Mouse (Mus musculus) midbrain, embryonic 12.5 days (tissue): ENCODE data around the gene Ces1h. TPM values are rescaled to one million over a fixed set of nuclear protein-coding genes. Genes with fewer than 3 reads are reported as not detected.
"Not testable (repeated sequence)": the region's sequence is repeated elsewhere in the genome, so short reads cannot be mapped to it uniquely, and the experiment has no call there.

Experiments
- ATAC-seq: fragments of 200-750 bp; cut with Nextera tagmentation; 2 replicates; pipeline ENCODE4 v1.8.0; 2017; ENCODE audit warnings: low read depth, moderate TSS enrichment, moderate library complexity; ENCODE audit not compliant: low FRiP score
- H3K27ac ChIP-seq: fragments of 300-500 bp; sonication (generic); replicated peaks from 2 replicates; pipeline ENCODE4 v1.5.1; 2016; ENCODE audit warnings: mild to moderate bottlenecking
- H3K27me3 ChIP-seq: fragments of 300-500 bp; sonication (generic); 2 replicates; pipeline ENCODE4 v1.6.1; 2016; ENCODE audit warnings: mild to moderate bottlenecking
- H3K36me3 ChIP-seq: fragments of 300-500 bp; sonication (generic); 2 replicates; pipeline ENCODE4 v1.6.1; 2016
- H3K4me1 ChIP-seq: fragments of 300-500 bp; sonication (generic); 2 replicates; pipeline ENCODE4 v1.6.1; 2016
- H3K4me2 ChIP-seq: fragments of 300-500 bp; sonication (generic); replicated peaks from 2 replicates; pipeline ENCODE4 v1.6.1; 2016; ENCODE audit warnings: mild to moderate bottlenecking, moderate library complexity
- H3K4me3 ChIP-seq: fragments of 300-500 bp; sonication (generic); 2 replicates; pipeline ENCODE4 v1.5.1; 2016; ENCODE audit warnings: mild to moderate bottlenecking
- H3K9ac ChIP-seq: fragments of 300-500 bp; sonication (generic); replicated peaks from 2 replicates; pipeline ENCODE4 v1.6.1; 2016; ENCODE audit warnings: mild to moderate bottlenecking, moderate library complexity
- H3K9me3 ChIP-seq: fragments of 300-500 bp; sonication (generic); 2 replicates; pipeline ENCODE4 v1.6.1; 2016; ENCODE audit warnings: mild to moderate bottlenecking
- WGBS: fragments of 180-500 bp; shearing (Covaris S2); methylation state at CpG from one replicate; pipeline ENCODE4 v1.1.7; 2016; 5-methylcytosine and 5-hydroxymethylcytosine counted together
- polyA plus RNA-seq: library from polyadenylated mRNA; unstranded; fragments of >200 nt; fragmentation: Nextera tagmentation; extraction: Ambion mirVana; gene quantifications from 2 replicates; pipeline ENCODE4 v1.2.1, GENCODE M21; 2016

Ces1h gene
- polyA plus RNA-seq: not detected in 2 replicates

DNA sequence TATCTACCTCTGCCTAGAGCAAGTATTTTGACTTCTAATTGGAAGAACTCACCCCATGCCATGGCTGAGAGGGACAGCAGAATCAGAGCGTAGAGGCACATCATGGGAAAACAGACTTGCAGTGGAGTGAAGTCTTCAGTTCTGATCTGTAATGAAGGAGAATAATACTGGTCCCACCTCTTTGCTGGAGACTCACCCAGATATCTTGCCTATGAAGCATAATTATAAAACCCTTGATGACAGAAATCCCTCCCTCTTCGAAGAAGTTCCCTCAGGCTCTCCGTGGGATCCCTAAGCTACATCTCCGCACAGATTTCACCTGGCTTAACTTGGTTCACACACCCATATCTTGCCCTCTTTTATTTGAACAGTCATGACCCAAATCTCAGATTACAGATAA, at the start of gene Ces1h:
Gene Ces1h (minus strand): TSS at position 101 of the 400 bp plus-strand sequence.
- Histone ChIP-seq H3K9ac (no peak within 1 kb of the TSS), H3K4me2 (no peak within 1 kb of the TSS)
- WGBS: 86% methylated on average over 4 of the region's 4 CpGs

DNA sequence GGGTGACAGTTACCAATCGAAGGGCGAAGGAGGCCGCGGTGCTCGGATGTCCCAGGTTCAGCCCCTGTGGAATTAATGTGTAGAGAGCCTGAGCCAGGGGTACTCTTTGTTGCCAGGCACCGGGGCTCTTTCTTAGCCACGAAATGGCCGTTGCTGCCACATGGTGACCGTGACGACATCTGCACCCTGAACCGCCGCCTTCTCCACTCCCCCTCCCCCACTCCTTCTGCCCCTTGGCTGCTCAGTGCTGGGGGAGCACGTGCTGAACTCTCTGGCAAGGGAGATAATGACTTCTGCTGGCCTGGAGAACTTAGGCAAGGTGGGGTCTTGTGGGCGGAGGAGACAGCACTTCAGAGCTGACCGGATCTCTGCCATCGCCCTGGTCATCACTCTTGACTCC, 47.7 kb upstream of the Ces1h start:
- H3K27me3 ChIP-seq: no peaks in the 10 kb centered on the region
- H3K36me3 ChIP-seq: no peaks in the 10 kb centered on the region
- ATAC-seq: no peak
- no peaks in the 10 kb centered on the region for H3K9me3 ChIP-seq
- H3K9ac ChIP-seq: no peak overlapping the region
- 88% methylated on average over 16 of the region's 16 CpGs for WGBS
- no peak overlapping the region for H3K27ac ChIP-seq
- peaks cover 2% of the 10 kb centered on the region; the same call in 1 of the 2 replicates for H3K4me1 ChIP-seq
- H3K4me3 ChIP-seq: no peak overlapping the region
- H3K4me2 ChIP-seq: no peak overlapping the region

More for the DNA sequence above, at the start of gene Ces1h:
- ATAC-seq: no peak
- H3K9me3 ChIP-seq: no peaks in the 10 kb centered on the region
- no peak within 1 kb of the TSS for H3K4me3 ChIP-seq
- no peaks in the 10 kb centered on the region for H3K36me3 ChIP-seq
- no peaks in the 10 kb centered on the region for H3K27me3 ChIP-seq
- H3K27ac ChIP-seq: no peak within 1 kb of the TSS
- no peaks in the 10 kb centered on the region for H3K4me1 ChIP-seq

- H3K4me2 ChIP-seq: no peak overlapping the region
- no peaks in the 10 kb centered on the region for H3K4me1 ChIP-seq
- no peaks in the 10 kb centered on the region for H3K9me3 ChIP-seq
- no peak for ATAC-seq
- H3K36me3 ChIP-seq: no peaks in the 10 kb centered on the region
- 67% methylated on average over 4 of the region's 4 CpGs for WGBS
- no peak overlapping the region for H3K27ac ChIP-seq
- no peak overlapping the region for H3K9ac ChIP-seq
- H3K27me3 ChIP-seq: no peaks in the 10 kb centered on the region
- H3K4me3 ChIP-seq: no peak overlapping the region
Measured at GRCm38 (mm10) chr8:93415387-93415786, 35.9 kb upstream of the Ces1h start.

- no peak for ATAC-seq
- no peaks in the 10 kb centered on the region for H3K27me3 ChIP-seq
- H3K36me3 ChIP-seq: no peaks in the 10 kb centered on the region
- no peak overlapping the region for H3K27ac ChIP-seq
- no peaks in the 10 kb centered on the region for H3K4me1 ChIP-seq
- H3K4me2 ChIP-seq: no peak overlapping the region
- WGBS: 90% methylated on average over 2 of the region's 2 CpGs
- H3K4me3 ChIP-seq: no peak overlapping the region
- no peak overlapping the region for H3K9ac ChIP-seq
- H3K9me3 ChIP-seq: no peaks in the 10 kb centered on the region
Measured at GRCm38 (mm10) chr8:93408830-93409229, 29.3 kb upstream of the Ces1h start.

GRCm38 (mm10) chr8:93399698-93400097, 20.2 kb upstream of the Ces1h start:
- no peak overlapping the region for H3K4me3 ChIP-seq
- no peak overlapping the region for H3K27ac ChIP-seq
- no peak overlapping the region for H3K4me2 ChIP-seq
- no peaks in the 10 kb centered on the region for H3K27me3 ChIP-seq
- 80% methylated on average over 2 of the region's 2 CpGs for WGBS
- no peak for ATAC-seq
- H3K9ac ChIP-seq: no peak overlapping the region
- no peaks in the 10 kb centered on the region for H3K4me1 ChIP-seq
- no peaks in the 10 kb centered on the region for H3K9me3 ChIP-seq
- H3K36me3 ChIP-seq: no peaks in the 10 kb centered on the region

- no peak overlapping the region for H3K9ac ChIP-seq
- no peaks in the 10 kb centered on the region for H3K9me3 ChIP-seq
- no peak overlapping the region for H3K4me3 ChIP-seq
- ATAC-seq: no peak
- no peaks in the 10 kb centered on the region for H3K4me1 ChIP-seq
- no peak overlapping the region for H3K4me2 ChIP-seq
- H3K27me3 ChIP-seq: no peaks in the 10 kb centered on the region
- H3K36me3 ChIP-seq: no peaks in the 10 kb centered on the region
- H3K27ac ChIP-seq: no peak overlapping the region
- WGBS: 38% methylated on average over 1 of the region's 1 CpGs
Measured at GRCm38 (mm10) chr8:93398044-93398443, 18.5 kb upstream of the Ces1h start.

GRCm38 (mm10) chr8:93394079-93394619, 14.6 kb upstream of the Ces1h start:
- not testable (repeated sequence) for H3K36me3 ChIP-seq, H3K27me3 ChIP-seq, H3K4me1 ChIP-seq, H3K27ac ChIP-seq, H3K9me3 ChIP-seq, ATAC-seq, H3K9ac ChIP-seq, H3K4me2 ChIP-seq, H3K4me3 ChIP-seq
- WGBS: 78% methylated on average over 8 of the region's 8 CpGs

DNA sequence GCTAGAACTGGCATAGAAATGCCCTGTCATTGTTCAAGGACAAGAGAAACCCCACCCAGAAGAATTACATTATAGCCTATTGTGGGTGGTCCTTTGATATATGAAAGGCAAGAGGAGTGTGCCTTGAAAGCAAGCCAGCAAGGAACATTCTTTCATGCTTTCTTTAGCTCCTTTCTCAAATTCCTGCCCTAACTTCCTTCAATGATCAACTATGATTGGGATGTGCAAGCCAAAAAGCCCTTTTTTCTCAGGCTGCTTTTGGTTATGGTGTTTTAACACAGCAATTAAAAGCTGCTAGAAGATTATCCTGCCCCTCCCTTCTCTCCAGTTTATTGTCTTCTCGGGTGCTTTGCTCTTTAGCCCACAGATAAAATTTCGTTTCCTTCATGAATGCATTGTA, 10.0 kb downstream of the Ces1h start:
- 25% methylated on average over 2 of the region's 2 CpGs for WGBS
- no peak for ATAC-seq
- Histone ChIP-seq H3K36me3 (no peaks in the 10 kb centered on the region), H3K9me3 (no peaks in the 10 kb centered on the region), H3K4me3 (no peak overlapping the region), H3K27me3 (no peaks in the 10 kb centered on the region), H3K27ac (no peak overlapping the region), H3K4me2 (no peak overlapping the region), H3K4me1 (peaks cover 5% of the 10 kb centered on the region; the same call in 1 of the 2 replicates), H3K9ac (no peak overlapping the region)

DNA sequence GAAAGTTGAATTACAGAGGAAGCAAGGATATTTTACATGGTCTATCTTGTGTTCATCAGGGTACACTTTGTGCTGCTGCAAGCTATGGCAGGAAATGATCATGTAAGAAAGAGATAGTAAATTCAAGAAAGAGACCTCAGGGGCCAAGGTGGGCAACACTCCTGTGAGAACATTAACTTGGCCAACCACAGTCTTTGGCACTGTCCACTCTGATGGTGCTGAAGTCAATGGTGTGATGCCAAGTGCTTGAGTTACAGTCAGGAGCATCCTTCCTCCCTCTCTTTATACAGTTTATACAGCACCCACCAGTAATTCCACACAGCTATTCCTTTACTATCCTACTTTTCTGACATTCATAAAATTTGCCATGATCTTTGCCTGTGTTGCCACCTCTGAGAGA, 19.4 kb downstream of the Ces1h start:
- no peaks in the 10 kb centered on the region for H3K9me3 ChIP-seq
- no peak overlapping the region for H3K4me2 ChIP-seq
- H3K4me3 ChIP-seq: no peak overlapping the region
- ATAC-seq: no peak
- no peak overlapping the region for H3K9ac ChIP-seq
- H3K27me3 ChIP-seq: no peaks in the 10 kb centered on the region
- no peaks in the 10 kb centered on the region for H3K36me3 ChIP-seq
- no peaks in the 10 kb centered on the region for H3K4me1 ChIP-seq
- H3K27ac ChIP-seq: no peak overlapping the region

DNA sequence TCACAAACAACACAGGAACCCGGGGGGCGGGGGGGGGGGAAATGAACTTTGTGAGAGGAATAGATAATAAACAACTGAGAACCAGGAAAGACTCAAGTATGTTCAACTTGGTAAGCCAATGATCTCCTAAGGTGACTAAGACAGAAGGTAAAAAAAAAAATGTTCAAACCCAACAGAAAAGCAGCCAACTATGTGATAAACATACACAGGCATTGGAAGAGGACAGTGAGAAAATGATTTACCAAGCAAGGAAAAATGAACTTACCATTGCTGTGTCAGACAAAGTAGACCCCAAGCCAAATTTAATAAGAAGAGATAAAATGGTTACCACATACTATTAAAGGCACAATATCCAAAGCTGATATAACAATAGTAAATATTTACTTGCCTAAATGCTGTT, 40.0 kb downstream of the Ces1h start:
- Histone ChIP-seq H3K4me2 (no peak overlapping the region), H3K27me3 (no peaks in the 10 kb centered on the region), H3K36me3 (no peaks in the 10 kb centered on the region), H3K9me3 (no peaks in the 10 kb centered on the region), H3K9ac (no peak overlapping the region), H3K27ac (no peak overlapping the region), H3K4me1 (no peaks in the 10 kb centered on the region), H3K4me3 (no peak overlapping the region)
- ATAC-seq: no peak
- WGBS: 90% methylated on average over 2 of the region's 2 CpGs

- Histone ChIP-seq H3K4me2 (no peak within 1 kb of the TSS), H3K9ac (no peak within 1 kb of the TSS), H3K27me3 (no peaks in the 10 kb centered on the region), H3K27ac (no peak within 1 kb of the TSS), H3K9me3 (no peaks in the 10 kb centered on the region), H3K4me1 (no peaks in the 10 kb centered on the region), H3K36me3 (no peaks in the 10 kb centered on the region), H3K4me3 (no peak within 1 kb of the TSS)
- no peak for ATAC-seq
- WGBS: 60% methylated on average over 3 of the region's 3 CpGs
Measured at GRCm38 (mm10) chr8:93337207-93337606, 42.3 kb downstream of the Ces1h start, which contains the start of gene Ces1g. Gene Ces1g (minus strand): TSS chr8:93337308.

GRCm38 (mm10) chr8:93332703-93333102, 46.8 kb downstream of the Ces1h start:
- no peak overlapping the region for H3K4me2 ChIP-seq
- 86% methylated on average over 1 of the region's 1 CpGs for WGBS

GRCm38 (mm10) chr8:93331151-93331550, 48.4 kb downstream of the Ces1h start:
- ATAC-seq: no peak
- WGBS: 91% methylated on average over 2 of the region's 2 CpGs
- H3K4me1 ChIP-seq: no peaks in the 10 kb centered on the region

More at GRCm38 (mm10) chr8:93332703-93333102, 46.8 kb downstream of the Ces1h start:
- Histone ChIP-seq H3K4me1 (no peaks in the 10 kb centered on the region), H3K9ac (no peak overlapping the region), H3K4me3 (no peak overlapping the region), H3K27me3 (no peaks in the 10 kb centered on the region), H3K36me3 (no peaks in the 10 kb centered on the region), H3K9me3 (no peaks in the 10 kb centered on the region), H3K27ac (no peak overlapping the region)
- ATAC-seq: no peak

More at GRCm38 (mm10) chr8:93331151-93331550, 48.4 kb downstream of the Ces1h start:
- Histone ChIP-seq H3K27me3 (no peaks in the 10 kb centered on the region), H3K36me3 (no peaks in the 10 kb centered on the region), H3K9me3 (no peaks in the 10 kb centered on the region), H3K9ac (no peak overlapping the region), H3K27ac (no peak overlapping the region), H3K4me3 (no peak overlapping the region), H3K4me2 (no peak overlapping the region)
